In the genomic region with DNA sequence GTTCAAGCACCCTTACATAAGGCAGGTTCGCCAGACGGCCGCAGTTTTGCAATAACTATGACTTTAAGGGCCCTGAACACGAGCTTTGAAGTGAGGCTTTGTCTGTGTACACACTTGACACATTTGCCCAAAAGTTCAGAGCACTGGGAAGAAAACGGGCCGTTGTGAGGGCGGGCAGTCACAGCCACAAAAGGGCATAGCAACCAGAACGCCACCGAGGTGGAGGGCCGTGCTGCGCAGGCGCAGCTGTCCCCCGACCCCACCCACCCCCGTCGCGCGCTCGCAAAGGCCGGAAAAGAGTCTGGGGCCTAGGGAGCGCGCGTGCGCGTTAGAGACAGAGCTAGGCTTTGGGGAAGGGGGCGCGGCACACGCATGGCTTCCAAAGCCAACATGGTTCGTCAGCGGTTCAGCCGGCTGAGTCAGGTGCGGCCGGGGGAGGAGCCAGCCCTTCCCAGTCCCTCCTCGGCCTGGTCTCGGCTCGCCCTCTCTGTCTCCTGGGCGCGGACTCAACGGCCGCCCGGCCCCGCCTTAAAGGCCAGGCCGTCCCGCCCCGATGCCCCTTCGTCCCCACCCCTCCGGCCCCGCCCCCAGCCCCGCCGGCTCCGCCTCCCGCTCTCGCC, we compare ENCODE assay signal across 8 mouse cellular contexts. TPM values are rescaled to one million over a fixed set of nuclear protein-coding genes. Genes with fewer than 3 reads are reported as not detected.
DNase-seq lines count a peak whose midpoint lies in the region; ATAC-seq lines count a peak whose summit lies in the region.

TSS of gene Sypl (plus strand) at position 296 of the 620 bp plus-strand sequence.

- under 1% methylated on average over 46 of the region's 52 CpGs for WGBS in intestine, embryonic 14.5 days

- intact Hi-C loops in left cerebral cortex, postnatal 14 days (cut with DNase I) = loop anchor here (2.0 kb wide), 1 partner anchor 57 kb away; no protein-coding TSS in a partner anchor

- no peaks in the 10 kb centered on the region for H3K27me3 ChIP-seq in intestine, embryonic 14.5 days (replicated peaks; ENCODE audit: control insufficient read depth, insufficient read depth, low read length)

- peaks cover 15% of the 10 kb centered on the region for H3K4me1 ChIP-seq in intestine, embryonic 14.5 days (replicated peaks; ENCODE audit: control insufficient read depth, insufficient read depth, low read length)

- peak within 1 kb of the TSS; percentile 97 for H3K27ac ChIP-seq in intestine, embryonic 14.5 days (ENCODE audit: low read depth)

- H3K9me3 ChIP-seq in intestine, embryonic 14.5 days (ENCODE audit: control insufficient read depth, low read length) = no peaks in the 10 kb centered on the region

- no peaks in the 10 kb centered on the region for H3K36me3 ChIP-seq in intestine, embryonic 14.5 days (ENCODE audit: control insufficient read depth, insufficient read depth, low read length)

- peak within 1 kb of the TSS; percentile 73 for H3K4me2 ChIP-seq in intestine, embryonic 14.5 days (ENCODE audit: low read length)

- DNase-seq in adrenal gland, adult 18-20 months (ENCODE audit: low spot score in 2 of 2) = peak; percentile 88 to 90
- DNase-seq in embryo, embryonic 11 days = peak; percentile 98
- DNase-seq in gastrocnemius, postnatal 25 days = peak; percentile 99
- peak; percentile 97 for DNase-seq in intestine, embryonic 14.5 days (ENCODE audit: low spot score)
- peak; percentile 94 to 97 for DNase-seq in left cerebral cortex, postnatal 14 days (ENCODE audit: low spot score in 2 of 2)
- peak; percentile 98 for DNase-seq in mesoderm, embryonic 11.5 days (ENCODE audit: low read depth, low spot score)
- DNase-seq in right cerebral cortex, postnatal 36 days (ENCODE audit: low spot score in 2 of 2) = peak; percentile 94
- DNase-seq in yolk sac, embryonic 10.5 days (ENCODE audit: low spot score) = peak; percentile 98

- H3K4me3 ChIP-seq in intestine, embryonic 14.5 days (ENCODE audit: low read depth, low read length) = peak within 1 kb of the TSS; percentile 85

- H3K9ac ChIP-seq in intestine, embryonic 14.5 days (ENCODE audit: low read length) = peak within 1 kb of the TSS; percentile 85

- peak; percentile 98 for ATAC-seq in intestine, embryonic 14.5 days (replicated peaks; ENCODE audit: low FRiP score, low TSS enrichment, low read depth)

RNA-seq across cellular contexts. Expression of gene Sypl, which starts in this region (rescaled TPM):
- 100 to 1,000 TPM; 101 to 122 TPM for total RNA-seq in adrenal gland, adult 18-20 months (2021)
- 100 to 1,000 TPM; 124 to 147 TPM for total RNA-seq in gastrocnemius, postnatal 25 days (2021)
- polyA plus RNA-seq in intestine, embryonic 14.5 days (2014; fragmentation: Nextera tagmentation; extraction: Ambion mirVana) = 127 and 129 TPM in 2 replicates
- total RNA-seq in left cerebral cortex, postnatal 14 days (2021) = 10 to 100 TPM; 31.7 to 34.7 TPM

Comparison
In these comparisons a context has a peak if more than half of its experiments do, and no peak if none do; other contexts are left out.
1. Peak in every context shown above with its lines: DNase-seq, ATAC-seq, H3K4me3 ChIP-seq and H3K27ac ChIP-seq.